Mouse (Mus musculus) spleen, postnatal 10 days (tissue): ENCODE measurements around the gene Cuedc1.

Experiments used
- DNase-seq, 2 experiments: peaks; one replicate each; pipeline ENCODE4 v3.0.0; 2021 to 2022; ENCODE audit warnings: low spot score in 2 of 2

Cuedc1 gene

GRCm38 (mm10) chr11:88098021-88098729, at the start of gene Cuedc1:
TSS of gene Cuedc1 (plus strand) at chr11:88098058.
- no peak for DNase-seq

GRCm38 (mm10) chr11:88048961-88049670, 48.7 kb upstream of the Cuedc1 start:
- DNase-seq: peak; percentile 38 to 43

GRCm38 (mm10) chr11:88049732-88050131, 48.1 kb upstream of the Cuedc1 start:
- DNase-seq: no peak

GRCm38 (mm10) chr11:88052638-88053037, 45.2 kb upstream of the Cuedc1 start:
- DNase-seq: no peak

GRCm38 (mm10) chr11:88053821-88054220, 44.0 kb upstream of the Cuedc1 start:
- DNase-seq: no peak

GRCm38 (mm10) chr11:88054589-88054988, 43.3 kb upstream of the Cuedc1 start:
- peak; percentile 43 to 75 for DNase-seq

- no peak for DNase-seq
These were observed 42.1 kb upstream of the Cuedc1 start for GRCm38 (mm10) chr11:88055777-88056176.

- DNase-seq: no peak
These were observed 40.1 kb upstream of the Cuedc1 start for GRCm38 (mm10) chr11:88057788-88058187.

GRCm38 (mm10) chr11:88059141-88059540, 38.7 kb upstream of the Cuedc1 start:
- peak in 1 of 2 experiments; percentile 44 for DNase-seq

GRCm38 (mm10) chr11:88061892-88062625, 35.8 kb upstream of the Cuedc1 start:
- no peak for DNase-seq

GRCm38 (mm10) chr11:88065732-88066131, 32.1 kb upstream of the Cuedc1 start:
- no peak for DNase-seq

- DNase-seq: peak in 1 of 2 experiments; percentile 31
These were observed 30.7 kb upstream of the Cuedc1 start for GRCm38 (mm10) chr11:88067191-88067585.

GRCm38 (mm10) chr11:88067586-88068410, 30.1 kb upstream of the Cuedc1 start, which contains the start of gene Vezf1:
TSS of gene Vezf1 (plus strand) at chr11:88068279.
- DNase-seq: peak; percentile 81 to 89

- peak; percentile 71 to 75 for DNase-seq
These were observed 29.2 kb upstream of the Cuedc1 start for GRCm38 (mm10) chr11:88068411-88069245.

- no peak for DNase-seq
These were observed 28.6 kb upstream of the Cuedc1 start for GRCm38 (mm10) chr11:88069246-88069570.

- no peak for DNase-seq
These were observed 27.5 kb upstream of the Cuedc1 start for GRCm38 (mm10) chr11:88070392-88070791.

- DNase-seq: no peak
These were observed 26.7 kb upstream of the Cuedc1 start for GRCm38 (mm10) chr11:88071113-88071512.

GRCm38 (mm10) chr11:88073343-88073875, 24.4 kb upstream of the Cuedc1 start:
- no peak for DNase-seq

- DNase-seq: no peak
These were observed 22.2 kb upstream of the Cuedc1 start for GRCm38 (mm10) chr11:88075701-88076100.

GRCm38 (mm10) chr11:88076394-88076793, 21.5 kb upstream of the Cuedc1 start:
- DNase-seq: no peak
